Mouse (Mus musculus) left cerebral cortex, postnatal 36 days (tissue): ENCODE measurements around the gene Dhx29. TPM values are rescaled to one million over a fixed set of nuclear protein-coding genes. Genes with fewer than 3 reads are reported as not detected.

Source experiments
- total RNA-seq, 2 experiments: library from RNA; stranded (reverse); gene quantifications; 2 replicates each; pipeline ENCODE4 v1.2.3; 2021

The Dhx29 gene
- total RNA-seq, 2 experiments from 2014 or later, result 19.1 to 21.0 TPM

Other genes with a start within 250 kb of the Dhx29 start
- gene Plpp1, start 126.7 kb upstream of the Dhx29 start, total RNA-seq, result 10 to 100 TPM; 24.6 to 30.9 TPM
- 10 to 100 TPM; 39.3 to 45.5 TPM for gene Mtrex, start 56 bp upstream of the Dhx29 start, total RNA-seq
- gene Ccno, start 60.3 kb downstream of the Dhx29 start, total RNA-seq, result 1 to 10 TPM; 1.7 to 1.8 TPM
- under 1 TPM; 0.39 to 0.69 TPM for gene Mcidas, start 66.4 kb downstream of the Dhx29 start, total RNA-seq
- gene Cdc20b, start 107.7 kb downstream of the Dhx29 start, total RNA-seq, result not detected
- 1 to 10 TPM; 9.3 to 9.5 TPM for gene Gpx8, start 119.0 kb downstream of the Dhx29 start, total RNA-seq
- gene Gzma, start 173.5 kb downstream of the Dhx29 start, total RNA-seq, result not detected